In genomic region chr12:75446245-75446644, GRCm38 (mm10) we compare ENCODE assay signal across 35 mouse cellular contexts. TPM values are rescaled to one million over a fixed set of nuclear protein-coding genes. Genes with fewer than 3 reads are reported as not detected.
DNase-seq lines count a peak whose midpoint lies in the region; ATAC-seq lines count a peak whose summit lies in the region.
"Had no signal": no experiment of that assay in that cellular context is flagged by ENCODE, and none has a peak within 500 bp of the region (broad histone marks: within the 10 kb centered on the region; RNA-seq: fewer than 3 reads in every experiment).

No protein-coding gene starts in this region.

- no peaks in the 10 kb centered on the region for H3K4me1 ChIP-seq in midbrain, embryonic 13.5 days (replicated peaks)
- H3K4me1 ChIP-seq in midbrain, embryonic 15.5 days, result no peaks in the 10 kb centered on the region
- peaks cover 11% of the 10 kb centered on the region; the same call in 1 of the 2 replicates for H3K4me1 ChIP-seq in kidney, embryonic 16.5 days (ENCODE audit: insufficient read depth, low read length)
- H3K4me1 ChIP-seq: embryonic facial prominence, embryonic 15.5 days; hindbrain, embryonic 10.5 days; hindbrain, embryonic 15.5 days; limb, embryonic 12.5 days; liver, embryonic 15.5 days; neural tube, embryonic 13.5 days had no signal

- DNase-seq in lung, postnatal 14 days, result peak; percentile 21
- DNase-seq in thymus, postnatal 0 days (ENCODE audit: low spot score), result no peak
- no peak for DNase-seq in adrenal gland, adult 18-20 months (ENCODE audit: low spot score in 2 of 2)
- DNase-seq: adrenal gland, postnatal 14 days; cerebellum, adult 11-12 months; gastrocnemius, adult 2 months; gastrocnemius, postnatal 36 days; heart, postnatal 14 days; kidney, adult 11 months had no signal

- 96% methylated on average over 7 of the region's 7 CpGs for WGBS in midbrain, embryonic 13.5 days
- WGBS in midbrain, embryonic 15.5 days, result 88% methylated on average over 7 of the region's 7 CpGs
- 88% methylated on average over 7 of the region's 7 CpGs for WGBS in kidney, embryonic 16.5 days

- H3K27ac ChIP-seq in midbrain, embryonic 13.5 days, result no peak overlapping the region
- H3K27ac ChIP-seq in midbrain, embryonic 15.5 days, result no peak overlapping the region
- no peak overlapping the region for H3K27ac ChIP-seq in kidney, embryonic 16.5 days (ENCODE audit: low read length)
- H3K27ac ChIP-seq: embryonic facial prominence, embryonic 10.5 days; embryonic facial prominence, embryonic 15.5 days; gastrocnemius, adult 2 months; hindbrain, embryonic 10.5 days; hindbrain, embryonic 15.5 days; kidney, embryonic 15.5 days; left cerebral cortex, adult 2 months; limb, embryonic 12.5 days; liver, embryonic 15.5 days; neural tube, embryonic 13.5 days had no signal

- no peaks in the 10 kb centered on the region for H3K9me3 ChIP-seq in midbrain, embryonic 13.5 days
- no peaks in the 10 kb centered on the region for H3K9me3 ChIP-seq in midbrain, embryonic 15.5 days
- H3K9me3 ChIP-seq in kidney, embryonic 16.5 days (ENCODE audit: low read length), result no peaks in the 10 kb centered on the region
- H3K9me3 ChIP-seq: embryonic facial prominence, embryonic 10.5 days; embryonic facial prominence, embryonic 15.5 days; G1E; hindbrain, embryonic 10.5 days; hindbrain, embryonic 15.5 days; kidney, embryonic 15.5 days; limb, embryonic 12.5 days; liver, embryonic 15.5 days; neural tube, embryonic 13.5 days had no signal

- H3K9ac ChIP-seq in midbrain, embryonic 13.5 days (replicated peaks), result no peak overlapping the region
- H3K9ac ChIP-seq in midbrain, embryonic 15.5 days, result no peak overlapping the region
- no peak overlapping the region for H3K9ac ChIP-seq in kidney, embryonic 16.5 days (replicated peaks; ENCODE audit: low read length)
- H3K9ac ChIP-seq: embryonic facial prominence, embryonic 15.5 days; hindbrain, embryonic 15.5 days; kidney, embryonic 15.5 days; limb, embryonic 12.5 days; liver, embryonic 15.5 days; neural tube, embryonic 13.5 days had no signal

- H3K4me3 ChIP-seq in midbrain, embryonic 13.5 days (replicated peaks), result no peak overlapping the region
- no peak overlapping the region for H3K4me3 ChIP-seq in midbrain, embryonic 15.5 days
- H3K4me3 ChIP-seq in kidney, embryonic 16.5 days (ENCODE audit: low read length), result no peak overlapping the region
- H3K4me3 ChIP-seq: embryonic facial prominence, embryonic 10.5 days; embryonic facial prominence, embryonic 15.5 days; gastrocnemius, adult 2 months; hindbrain, embryonic 10.5 days; hindbrain, embryonic 15.5 days; kidney, embryonic 15.5 days; left cerebral cortex, adult 2 months; limb, embryonic 12.5 days; liver, embryonic 15.5 days; neural tube, embryonic 13.5 days had no signal

- H3K4me2 ChIP-seq in midbrain, embryonic 13.5 days (replicated peaks), result no peak overlapping the region
- H3K4me2 ChIP-seq in midbrain, embryonic 15.5 days, result no peak overlapping the region
- H3K4me2 ChIP-seq in kidney, embryonic 16.5 days (replicated peaks; ENCODE audit: low read depth, low read length), result no peak overlapping the region
- H3K4me2 ChIP-seq: embryonic facial prominence, embryonic 15.5 days; hindbrain, embryonic 15.5 days; kidney, embryonic 15.5 days; limb, embryonic 12.5 days; liver, embryonic 15.5 days; midbrain, embryonic 11.5 days; neural tube, embryonic 13.5 days had no signal

- ATAC-seq in midbrain, embryonic 13.5 days, result 0 out of 2 replicates have a peak, but pooled peaks have one; percentile 19
- no peak for ATAC-seq in midbrain, embryonic 15.5 days (replicated peaks)
- ATAC-seq in granulocyte monocyte progenitor cell, adult 5-6 weeks (replicated peaks; ENCODE audit: poor library complexity, severe bottlenecking), result peak; percentile 53
- peak; percentile 55 for ATAC-seq in megakaryocyte progenitor cell, adult 5-6 weeks (replicated peaks; ENCODE audit: poor library complexity)
- ATAC-seq in kidney, embryonic 16.5 days (ENCODE audit: low FRiP score, low TSS enrichment), result no peak
- ATAC-seq: forebrain, embryonic 14.5 days; inflammation-experienced regulatory T-cells, adult 6 months; Patski had no signal

- H3K27me3 ChIP-seq in midbrain, embryonic 13.5 days, result no peaks in the 10 kb centered on the region
- H3K27me3 ChIP-seq in midbrain, embryonic 15.5 days (replicated peaks), result no peaks in the 10 kb centered on the region
- no peaks in the 10 kb centered on the region for H3K27me3 ChIP-seq in kidney, embryonic 16.5 days (ENCODE audit: insufficient read depth, low read length)
- H3K27me3 ChIP-seq: embryonic facial prominence, embryonic 15.5 days; hindbrain, embryonic 15.5 days; kidney, embryonic 15.5 days; limb, embryonic 12.5 days; liver, embryonic 15.5 days; neural tube, embryonic 13.5 days; Patski had no signal

- H3K36me3 ChIP-seq in midbrain, embryonic 13.5 days, result peaks cover 20% of the 10 kb centered on the region
- no peaks in the 10 kb centered on the region; the same call in 1 of the 2 replicates for H3K36me3 ChIP-seq in midbrain, embryonic 15.5 days (replicated peaks)
- H3K36me3 ChIP-seq in kidney, embryonic 16.5 days (ENCODE audit: insufficient read depth, low read length), result peaks cover 5% of the 10 kb centered on the region; the same call in 1 of the 2 replicates

RNA-seq across cellular contexts. Expression of gene Gphb5, which starts 29.7 kb away (rescaled TPM):
- not detected in 2 replicates for polyA plus RNA-seq in midbrain, embryonic 13.5 days (2015; fragmentation: Nextera tagmentation; extraction: Ambion mirVana)
- polyA plus RNA-seq in midbrain, embryonic 15.5 days (2015; fragmentation: Nextera tagmentation; extraction: Ambion mirVana), result not detected in 2 replicates
- not detected in 2 replicates for total RNA-seq in granulocyte monocyte progenitor cell, adult 5-6 weeks (2014; fragmentation: Nextera tagmentation)
- not detected in 2 replicates for total RNA-seq in granulocyte monocyte progenitor cell, adult 5-6 weeks (2017)
- total RNA-seq in megakaryocyte progenitor cell, adult 5-6 weeks (2015), result 0.73 TPM in 1 of 2 replicates, not detected in the other
- total RNA-seq in megakaryocyte progenitor cell, adult 5-6 weeks (2017), result not detected in 2 replicates
- not detected in 2 replicates for polyA plus RNA-seq in kidney, embryonic 16.5 days (2015; fragmentation: Nextera tagmentation; extraction: Ambion mirVana)
- 0.08 TPM in 2 replicates for polyA plus RNA-seq in thymus, postnatal 0 days (2015; fragmentation: Nextera tagmentation; extraction: Ambion mirVana)
- total RNA-seq in adrenal gland, adult 18-20 months (2021), result not detected
- total RNA-seq: adrenal gland, postnatal 14 days; G1E; gastrocnemius, adult 2 months; gastrocnemius, postnatal 36 days; heart, adult 8-10 months; heart, postnatal 14 days; layer of hippocampus, postnatal 14 days; left cerebral cortex, adult 2 months; left cerebral cortex, postnatal 25 days; liver, adult 2 months had no signal
- polyA plus RNA-seq: cortical plate, adult 2 months; embryonic facial prominence, embryonic 10.5 days; embryonic facial prominence, embryonic 15.5 days; forebrain, embryonic 14.5 days; frontal cortex, adult 2 months; G1E; heart, embryonic 14.5 days; hindbrain, embryonic 10.5 days; hindbrain, embryonic 15.5 days; inflammation-experienced regulatory T-cells, adult 6 months; kidney, embryonic 15.5 days; limb, embryonic 12.5 days; liver, adult 2 months; liver, embryonic 15.5 days; midbrain, embryonic 11.5 days; neural tube, embryonic 13.5 days; Patski had no signal

Comparison
In these comparisons a context has a peak if more than half of its experiments do, and no peak if none do; other contexts are left out.
1. ATAC-seq: peak in midbrain, embryonic 13.5 days (single experiment), granulocyte monocyte progenitor cell, adult 5-6 weeks (single experiment) and megakaryocyte progenitor cell, adult 5-6 weeks (single experiment); none in midbrain, embryonic 15.5 days (single experiment) and kidney, embryonic 16.5 days (single experiment).